Mouse (Mus musculus): ENCODE measurements around the gene Cp. TPM values are rescaled to one million over a fixed set of nuclear protein-coding genes. Genes with fewer than 3 reads are reported as not detected.

Cp gene
- polyA plus RNA-seq, 1 experiment from 2014 or later = 5.1 TPM

- Histone ChIP-seq H3K4me2 (ENCODE audit: low read depth, low read length) (no peak overlapping the region), H3K4me3 (ENCODE audit: low read depth, low read length) (no peak overlapping the region), H3K27ac (replicated peaks; ENCODE audit: low read depth, low read length) (no peak overlapping the region), H3K27me3 (ENCODE audit: control insufficient read depth, insufficient read depth, low read length) (no peaks in the 10 kb centered on the region), H3K9ac (replicated peaks; ENCODE audit: low read length) (no peak overlapping the region), H3K4me1 (ENCODE audit: control insufficient read depth, insufficient read depth, low read length) (no peaks in the 10 kb centered on the region), H3K9me3 (replicated peaks; ENCODE audit: control insufficient read depth, low read length) (no peaks in the 10 kb centered on the region), H3K36me3 (replicated peaks; ENCODE audit: control insufficient read depth, insufficient read depth, low read depth, low read length) (no peaks in the 10 kb centered on the region)
- ATAC-seq (replicated peaks; ENCODE audit: insufficient number of reproducible peaks, low FRiP score, low TSS enrichment, low read depth) (no peak), DNase-seq (ENCODE audit: low spot score) (no peak)
- 86% methylated on average over 2 of the region's 2 CpGs for WGBS
Measured at GRCm38 (mm10) chr3:19961341-19961740, 4.5 kb downstream of the Cp start.

GRCm38 (mm10) chr3:19962769-19963513 lies 6.1 kb downstream of the Cp start:
- DNase-seq (ENCODE audit: low spot score) (no peak), ATAC-seq (replicated peaks; ENCODE audit: insufficient number of reproducible peaks, low FRiP score, low TSS enrichment, low read depth) (no peak)
- Histone ChIP-seq H3K27ac (replicated peaks; ENCODE audit: low read depth, low read length) (no peak overlapping the region), H3K9me3 (replicated peaks; ENCODE audit: control insufficient read depth, low read length) (no peaks in the 10 kb centered on the region), H3K4me1 (ENCODE audit: control insufficient read depth, insufficient read depth, low read length) (no peaks in the 10 kb centered on the region), H3K4me3 (ENCODE audit: low read depth, low read length) (no peak overlapping the region), H3K36me3 (replicated peaks; ENCODE audit: control insufficient read depth, insufficient read depth, low read depth, low read length) (no peaks in the 10 kb centered on the region), H3K27me3 (ENCODE audit: control insufficient read depth, insufficient read depth, low read length) (no peaks in the 10 kb centered on the region), H3K9ac (replicated peaks; ENCODE audit: low read length) (no peak overlapping the region), H3K4me2 (ENCODE audit: low read depth, low read length) (no peak overlapping the region)
- WGBS = 89% methylated on average over 3 of the region's 3 CpGs

GRCm38 (mm10) chr3:19964625-19965188 lies 7.9 kb downstream of the Cp start:
- no peak for DNase-seq (ENCODE audit: low spot score)
- no peaks in the 10 kb centered on the region for H3K27me3 ChIP-seq (ENCODE audit: control insufficient read depth, insufficient read depth, low read length)
- H3K36me3 ChIP-seq (replicated peaks; ENCODE audit: control insufficient read depth, insufficient read depth, low read depth, low read length) = no peaks in the 10 kb centered on the region
- no peak overlapping the region for H3K9ac ChIP-seq (replicated peaks; ENCODE audit: low read length)
- no peaks in the 10 kb centered on the region for H3K4me1 ChIP-seq (ENCODE audit: control insufficient read depth, insufficient read depth, low read length)
- H3K27ac ChIP-seq (replicated peaks; ENCODE audit: low read depth, low read length) = no peak overlapping the region
- no peak overlapping the region for H3K4me2 ChIP-seq (ENCODE audit: low read depth, low read length)
- H3K9me3 ChIP-seq (replicated peaks; ENCODE audit: control insufficient read depth, low read length) = no peaks in the 10 kb centered on the region
- ATAC-seq (replicated peaks; ENCODE audit: insufficient number of reproducible peaks, low FRiP score, low TSS enrichment, low read depth) = no peak
- no peak overlapping the region for H3K4me3 ChIP-seq (ENCODE audit: low read depth, low read length)
- WGBS = 91% methylated on average over 2 of the region's 2 CpGs

GRCm38 (mm10) chr3:19965239-19965638 lies 8.4 kb downstream of the Cp start:
- DNase-seq (ENCODE audit: low spot score) (no peak), ATAC-seq (replicated peaks; ENCODE audit: insufficient number of reproducible peaks, low FRiP score, low TSS enrichment, low read depth) (no peak)
- Histone ChIP-seq H3K4me2 (ENCODE audit: low read depth, low read length) (no peak overlapping the region), H3K9me3 (replicated peaks; ENCODE audit: control insufficient read depth, low read length) (no peaks in the 10 kb centered on the region), H3K27me3 (ENCODE audit: control insufficient read depth, insufficient read depth, low read length) (no peaks in the 10 kb centered on the region), H3K9ac (replicated peaks; ENCODE audit: low read length) (no peak overlapping the region), H3K36me3 (replicated peaks; ENCODE audit: control insufficient read depth, insufficient read depth, low read depth, low read length) (no peaks in the 10 kb centered on the region), H3K4me3 (ENCODE audit: low read depth, low read length) (no peak overlapping the region), H3K4me1 (ENCODE audit: control insufficient read depth, insufficient read depth, low read length) (no peaks in the 10 kb centered on the region), H3K27ac (replicated peaks; ENCODE audit: low read depth, low read length) (no peak overlapping the region)
- 87% methylated on average over 5 of the region's 5 CpGs for WGBS

GRCm38 (mm10) chr3:19966072-19966471 lies 9.2 kb downstream of the Cp start:
- no peak overlapping the region for H3K9ac ChIP-seq (replicated peaks; ENCODE audit: low read length)
- H3K4me2 ChIP-seq (ENCODE audit: low read depth, low read length) = no peak overlapping the region
- ATAC-seq (replicated peaks; ENCODE audit: insufficient number of reproducible peaks, low FRiP score, low TSS enrichment, low read depth) (no peak), DNase-seq (ENCODE audit: low spot score) (no peak)
- no peaks in the 10 kb centered on the region for H3K27me3 ChIP-seq (ENCODE audit: control insufficient read depth, insufficient read depth, low read length)
- H3K9me3 ChIP-seq (replicated peaks; ENCODE audit: control insufficient read depth, low read length) = no peaks in the 10 kb centered on the region
- no peak overlapping the region for H3K27ac ChIP-seq (replicated peaks; ENCODE audit: low read depth, low read length)
- no peak overlapping the region for H3K4me3 ChIP-seq (ENCODE audit: low read depth, low read length)
- no peaks in the 10 kb centered on the region for H3K36me3 ChIP-seq (replicated peaks; ENCODE audit: control insufficient read depth, insufficient read depth, low read depth, low read length)
- H3K4me1 ChIP-seq (ENCODE audit: control insufficient read depth, insufficient read depth, low read length) = no peaks in the 10 kb centered on the region
- WGBS = 86% methylated on average over 4 of the region's 4 CpGs

GRCm38 (mm10) chr3:19978474-19978873 lies 21.6 kb downstream of the Cp start:
- no peak for ATAC-seq (replicated peaks; ENCODE audit: insufficient number of reproducible peaks, low FRiP score, low TSS enrichment, low read depth)
- H3K36me3 ChIP-seq (replicated peaks; ENCODE audit: control insufficient read depth, insufficient read depth, low read depth, low read length) = no peaks in the 10 kb centered on the region
- no peak overlapping the region for H3K4me2 ChIP-seq (ENCODE audit: low read depth, low read length)
- H3K9me3 ChIP-seq (replicated peaks; ENCODE audit: control insufficient read depth, low read length) = no peaks in the 10 kb centered on the region
- H3K9ac ChIP-seq (replicated peaks; ENCODE audit: low read length) = no peak overlapping the region
- H3K27me3 ChIP-seq (ENCODE audit: control insufficient read depth, insufficient read depth, low read length) = no peaks in the 10 kb centered on the region
- H3K4me3 ChIP-seq (ENCODE audit: low read depth, low read length) = no peak overlapping the region
- WGBS = 15% methylated on average over 4 of the region's 4 CpGs
- H3K4me1 ChIP-seq (ENCODE audit: control insufficient read depth, insufficient read depth, low read length) = no peaks in the 10 kb centered on the region
- peak; percentile 37 for DNase-seq (ENCODE audit: low spot score)
- no peak overlapping the region for H3K27ac ChIP-seq (replicated peaks; ENCODE audit: low read depth, low read length)

- no peak for ATAC-seq (replicated peaks; ENCODE audit: insufficient number of reproducible peaks, low FRiP score, low TSS enrichment, low read depth)
- no peak overlapping the region for H3K4me2 ChIP-seq (ENCODE audit: low read depth, low read length)
- H3K36me3 ChIP-seq (replicated peaks; ENCODE audit: control insufficient read depth, insufficient read depth, low read depth, low read length) = no peaks in the 10 kb centered on the region
- 78% methylated on average over 2 of the region's 2 CpGs for WGBS
- H3K27me3 ChIP-seq (ENCODE audit: control insufficient read depth, insufficient read depth, low read length) = no peaks in the 10 kb centered on the region
- no peak for DNase-seq (ENCODE audit: low spot score)
- no peaks in the 10 kb centered on the region for H3K9me3 ChIP-seq (replicated peaks; ENCODE audit: control insufficient read depth, low read length)
- no peak overlapping the region for H3K27ac ChIP-seq (replicated peaks; ENCODE audit: low read depth, low read length)
- H3K4me1 ChIP-seq (ENCODE audit: control insufficient read depth, insufficient read depth, low read length) = no peaks in the 10 kb centered on the region
- H3K4me3 ChIP-seq (ENCODE audit: low read depth, low read length) = no peak overlapping the region
- H3K9ac ChIP-seq (replicated peaks; ENCODE audit: low read length) = no peak overlapping the region
Measured at GRCm38 (mm10) chr3:19981156-19981555, 24.3 kb downstream of the Cp start.

- no peaks in the 10 kb centered on the region for H3K9me3 ChIP-seq (replicated peaks; ENCODE audit: control insufficient read depth, low read length)
- no peak for DNase-seq (ENCODE audit: low spot score)
- H3K27ac ChIP-seq (replicated peaks; ENCODE audit: low read depth, low read length) = no peak overlapping the region
- no peaks in the 10 kb centered on the region for H3K27me3 ChIP-seq (ENCODE audit: control insufficient read depth, insufficient read depth, low read length)
- no peak for ATAC-seq (replicated peaks; ENCODE audit: insufficient number of reproducible peaks, low FRiP score, low TSS enrichment, low read depth)
- H3K9ac ChIP-seq (replicated peaks; ENCODE audit: low read length) = no peak overlapping the region
- no peaks in the 10 kb centered on the region for H3K4me1 ChIP-seq (ENCODE audit: control insufficient read depth, insufficient read depth, low read length)
- no peaks in the 10 kb centered on the region for H3K36me3 ChIP-seq (replicated peaks; ENCODE audit: control insufficient read depth, insufficient read depth, low read depth, low read length)
- no peak overlapping the region for H3K4me2 ChIP-seq (ENCODE audit: low read depth, low read length)
- H3K4me3 ChIP-seq (ENCODE audit: low read depth, low read length) = no peak overlapping the region
Measured at GRCm38 (mm10) chr3:19982846-19983245, 26.0 kb downstream of the Cp start.

All from embryonic facial prominence, embryonic 11.5 days (tissue).